Mouse (Mus musculus): ENCODE measurements around the gene Phf19. TPM values are rescaled to one million over a fixed set of nuclear protein-coding genes. Genes with fewer than 3 reads are reported as not detected.

Phf19 gene
- polyA plus RNA-seq, 1 experiment from 2014 or later = 3.0 TPM

- H3K27me3 ChIP-seq (replicated peaks) = peaks cover 22% of the 10 kb centered on the region
- H3K9ac ChIP-seq = no peak overlapping the region
- peaks cover 28% of the 10 kb centered on the region for H3K4me1 ChIP-seq
- no peak overlapping the region for H3K4me2 ChIP-seq
- 58% methylated on average over 12 of the region's 12 CpGs for WGBS
- H3K9me3 ChIP-seq = no peaks in the 10 kb centered on the region
- no peak overlapping the region for H3K27ac ChIP-seq (replicated peaks)
- ATAC-seq (ENCODE audit: extremely low read depth, insufficient number of reproducible peaks, low FRiP score, low TSS enrichment) = no peak
- no peak overlapping the region for H3K4me3 ChIP-seq
- peaks cover under 1% of the 10 kb centered on the region for H3K36me3 ChIP-seq
Observed at GRCm38 (mm10) chr2:34906861-34907604, 6.8 kb downstream of the Phf19 start.

GRCm38 (mm10) chr2:34906426-34906825 lies 7.4 kb downstream of the Phf19 start:
- ATAC-seq (ENCODE audit: extremely low read depth, insufficient number of reproducible peaks, low FRiP score, low TSS enrichment) = no peak
- WGBS = 68% methylated on average over 6 of the region's 6 CpGs
- Histone ChIP-seq H3K27me3 (replicated peaks) (peaks cover 16% of the 10 kb centered on the region), H3K4me3 (no peak overlapping the region), H3K27ac (replicated peaks) (no peak overlapping the region), H3K9ac (no peak overlapping the region), H3K4me2 (no peak overlapping the region), H3K36me3 (peaks cover 4% of the 10 kb centered on the region), H3K4me1 (peaks cover 28% of the 10 kb centered on the region), H3K9me3 (no peaks in the 10 kb centered on the region)

- Histone ChIP-seq H3K4me3 (peak overlapping the region; percentile 48), H3K4me1 (peaks cover 28% of the 10 kb centered on the region), H3K36me3 (peaks cover 4% of the 10 kb centered on the region), H3K27ac (replicated peaks) (peak overlapping the region; percentile 65; the same call in 1 of the 2 replicates), H3K9me3 (no peaks in the 10 kb centered on the region), H3K27me3 (replicated peaks) (peaks cover 11% of the 10 kb centered on the region), H3K9ac (peak overlapping the region; percentile 76), H3K4me2 (peak overlapping the region; percentile 76)
- under 1% methylated on average over 34 of the region's 34 CpGs for WGBS
- ATAC-seq (ENCODE audit: extremely low read depth, insufficient number of reproducible peaks, low FRiP score, low TSS enrichment) = peak; percentile 95
Observed at GRCm38 (mm10) chr2:34904849-34905542, 8.8 kb downstream of the Phf19 start.

GRCm38 (mm10) chr2:34903652-34904405 lies 10.0 kb downstream of the Phf19 start:
- Histone ChIP-seq H3K9ac (peak overlapping the region; percentile 15), H3K27me3 (replicated peaks) (peaks cover 8% of the 10 kb centered on the region), H3K4me2 (peak overlapping the region; percentile 76), H3K36me3 (peaks cover 7% of the 10 kb centered on the region), H3K4me3 (no peak overlapping the region), H3K4me1 (peaks cover 28% of the 10 kb centered on the region), H3K27ac (replicated peaks) (peak overlapping the region; percentile 65), H3K9me3 (no peaks in the 10 kb centered on the region)
- ATAC-seq (ENCODE audit: extremely low read depth, insufficient number of reproducible peaks, low FRiP score, low TSS enrichment) = no peak
- 51% methylated on average over 4 of the region's 4 CpGs for WGBS

GRCm38 (mm10) chr2:34903191-34903590 lies 10.6 kb downstream of the Phf19 start:
- H3K36me3 ChIP-seq = peaks cover 7% of the 10 kb centered on the region
- 86% methylated on average over 7 of the region's 7 CpGs for WGBS
- no peak overlapping the region for H3K9ac ChIP-seq
- peaks cover 8% of the 10 kb centered on the region for H3K27me3 ChIP-seq (replicated peaks)
- H3K4me3 ChIP-seq = no peak overlapping the region
- ATAC-seq (ENCODE audit: extremely low read depth, insufficient number of reproducible peaks, low FRiP score, low TSS enrichment) = no peak
- H3K4me2 ChIP-seq = no peak overlapping the region
- peaks cover 28% of the 10 kb centered on the region for H3K4me1 ChIP-seq
- no peak overlapping the region for H3K27ac ChIP-seq (replicated peaks)
- H3K9me3 ChIP-seq = no peaks in the 10 kb centered on the region

- no peak for ATAC-seq (ENCODE audit: extremely low read depth, insufficient number of reproducible peaks, low FRiP score, low TSS enrichment)
- Histone ChIP-seq H3K9me3 (no peaks in the 10 kb centered on the region), H3K4me3 (no peak overlapping the region), H3K9ac (no peak overlapping the region), H3K4me2 (no peak overlapping the region), H3K4me1 (peaks cover 28% of the 10 kb centered on the region), H3K27me3 (replicated peaks) (peaks cover 8% of the 10 kb centered on the region), H3K36me3 (peaks cover 7% of the 10 kb centered on the region), H3K27ac (replicated peaks) (no peak overlapping the region)
- 77% methylated on average over 6 of the region's 6 CpGs for WGBS
Observed at GRCm38 (mm10) chr2:34902731-34903130, 11.1 kb downstream of the Phf19 start.

GRCm38 (mm10) chr2:34901726-34902125 lies 12.1 kb downstream of the Phf19 start:
- 74% methylated on average over 4 of the region's 4 CpGs for WGBS
- H3K9me3 ChIP-seq = no peaks in the 10 kb centered on the region
- no peak for ATAC-seq (ENCODE audit: extremely low read depth, insufficient number of reproducible peaks, low FRiP score, low TSS enrichment)
- no peak overlapping the region for H3K4me3 ChIP-seq
- H3K4me1 ChIP-seq = peaks cover 28% of the 10 kb centered on the region
- H3K27me3 ChIP-seq (replicated peaks) = no peaks in the 10 kb centered on the region
- H3K36me3 ChIP-seq = peaks cover 7% of the 10 kb centered on the region
- H3K4me2 ChIP-seq = no peak overlapping the region
- no peak overlapping the region for H3K27ac ChIP-seq (replicated peaks)
- H3K9ac ChIP-seq = no peak overlapping the region

GRCm38 (mm10) chr2:34900412-34900811 lies 13.4 kb downstream of the Phf19 start:
- Histone ChIP-seq H3K9me3 (no peaks in the 10 kb centered on the region), H3K27me3 (replicated peaks) (no peaks in the 10 kb centered on the region), H3K36me3 (peaks cover 12% of the 10 kb centered on the region), H3K4me1 (peaks cover 24% of the 10 kb centered on the region), H3K9ac (no peak overlapping the region), H3K4me3 (no peak overlapping the region), H3K4me2 (no peak overlapping the region), H3K27ac (replicated peaks) (no peak overlapping the region)
- ATAC-seq (ENCODE audit: extremely low read depth, insufficient number of reproducible peaks, low FRiP score, low TSS enrichment) = no peak
- 85% methylated on average over 1 of the region's 1 CpGs for WGBS

GRCm38 (mm10) chr2:34899682-34900081 lies 14.1 kb downstream of the Phf19 start:
- Histone ChIP-seq H3K27ac (replicated peaks) (no peak overlapping the region), H3K4me1 (peaks cover 23% of the 10 kb centered on the region), H3K4me2 (no peak overlapping the region), H3K9me3 (no peaks in the 10 kb centered on the region), H3K36me3 (peaks cover 12% of the 10 kb centered on the region), H3K9ac (no peak overlapping the region), H3K27me3 (replicated peaks) (no peaks in the 10 kb centered on the region), H3K4me3 (no peak overlapping the region)
- ATAC-seq (ENCODE audit: extremely low read depth, insufficient number of reproducible peaks, low FRiP score, low TSS enrichment) = no peak
- 73% methylated on average over 11 of the region's 11 CpGs for WGBS

- Histone ChIP-seq H3K9ac (no peak overlapping the region), H3K4me3 (no peak overlapping the region), H3K27me3 (replicated peaks) (no peaks in the 10 kb centered on the region), H3K27ac (replicated peaks) (no peak overlapping the region), H3K9me3 (no peaks in the 10 kb centered on the region), H3K4me1 (peaks cover 5% of the 10 kb centered on the region; the same call in 1 of the 2 replicates), H3K4me2 (no peak overlapping the region), H3K36me3 (peaks cover 12% of the 10 kb centered on the region)
- ATAC-seq (ENCODE audit: extremely low read depth, insufficient number of reproducible peaks, low FRiP score, low TSS enrichment) = no peak
- 23% methylated on average over 10 of the region's 10 CpGs for WGBS
Observed at GRCm38 (mm10) chr2:34897820-34898219, 16.0 kb downstream of the Phf19 start.

GRCm38 (mm10) chr2:34896821-34897460 lies 16.9 kb downstream of the Phf19 start:
- WGBS = 79% methylated on average over 17 of the region's 17 CpGs
- no peaks in the 10 kb centered on the region for H3K9me3 ChIP-seq
- no peaks in the 10 kb centered on the region for H3K4me1 ChIP-seq
- no peak overlapping the region for H3K9ac ChIP-seq
- no peak for ATAC-seq (ENCODE audit: extremely low read depth, insufficient number of reproducible peaks, low FRiP score, low TSS enrichment)
- no peak overlapping the region for H3K4me3 ChIP-seq
- peaks cover 10% of the 10 kb centered on the region for H3K36me3 ChIP-seq
- no peak overlapping the region for H3K27ac ChIP-seq (replicated peaks)
- H3K4me2 ChIP-seq = no peak overlapping the region
- H3K27me3 ChIP-seq (replicated peaks) = no peaks in the 10 kb centered on the region
